Mouse (Mus musculus) gonadal fat pad, adult 2 months (tissue): ENCODE measurements around the gene Med4. TPM values are rescaled to one million over a fixed set of nuclear protein-coding genes. Genes with fewer than 3 reads are reported as not detected.

Source experiments
- DNase-seq: peaks from one replicate; pipeline ENCODE4 v3.0.0-alpha.2; 2012; ENCODE audit warnings: low read depth
- polyA plus RNA-seq: library from polyadenylated mRNA; depleted of rRNA; stranded (reverse); fragments of >200 nt; gene quantifications from 2 replicates; pipeline ENCODE4 v1.2.3, GENCODE M21; 2012; rRNA removed

Gene Med4
- 19.9 and 20.1 TPM in 2 replicates for polyA plus RNA-seq

GRCm38 (mm10) chr14:73509765-73510423 is at the start of gene Med4:
Gene Med4 (plus strand): TSS chr14:73510025.
- no peak for DNase-seq

GRCm38 (mm10) chr14:73460514-73461134 is 49.2 kb upstream of the Med4 start:
- no peak for DNase-seq

GRCm38 (mm10) chr14:73462211-73462610 is 47.6 kb upstream of the Med4 start:
- DNase-seq, result no peak

- no peak for DNase-seq
These were observed 42.1 kb upstream of the Med4 start for GRCm38 (mm10) chr14:73467697-73468096.

GRCm38 (mm10) chr14:73469506-73469905 is 40.3 kb upstream of the Med4 start:
- DNase-seq, result no peak

- no peak for DNase-seq
These were observed 39.2 kb upstream of the Med4 start for GRCm38 (mm10) chr14:73470593-73470992.

GRCm38 (mm10) chr14:73472205-73472604 is 37.6 kb upstream of the Med4 start:
- no peak for DNase-seq

GRCm38 (mm10) chr14:73473670-73474460 is 36.0 kb upstream of the Med4 start:
- peak; percentile 75 for DNase-seq

GRCm38 (mm10) chr14:73474636-73475093 is 35.2 kb upstream of the Med4 start:
- no peak for DNase-seq

GRCm38 (mm10) chr14:73475506-73475905 is 34.3 kb upstream of the Med4 start:
- no peak for DNase-seq

- DNase-seq, result no peak
These were observed 33.4 kb upstream of the Med4 start for GRCm38 (mm10) chr14:73476361-73476934.

GRCm38 (mm10) chr14:73477077-73477476 is 32.7 kb upstream of the Med4 start:
- no peak for DNase-seq

- no peak for DNase-seq
These were observed 31.5 kb upstream of the Med4 start for GRCm38 (mm10) chr14:73478321-73478720.

GRCm38 (mm10) chr14:73479771-73480170 is 30.1 kb upstream of the Med4 start:
- no peak for DNase-seq

- DNase-seq, result no peak
These were observed 26.2 kb upstream of the Med4 start for GRCm38 (mm10) chr14:73483516-73484229.

- DNase-seq, result no peak
These were observed 25.3 kb upstream of the Med4 start for GRCm38 (mm10) chr14:73484366-73485110.

GRCm38 (mm10) chr14:73486641-73487040 is 23.2 kb upstream of the Med4 start:
- no peak for DNase-seq

- no peak for DNase-seq
These were observed 16.5 kb upstream of the Med4 start for GRCm38 (mm10) chr14:73493356-73493755.

- DNase-seq, result no peak
These were observed 15.7 kb upstream of the Med4 start for GRCm38 (mm10) chr14:73494122-73494521.

- no peak for DNase-seq
These were observed 14.1 kb upstream of the Med4 start for GRCm38 (mm10) chr14:73495753-73496152.

GRCm38 (mm10) chr14:73501283-73501682 is 8.5 kb upstream of the Med4 start:
- no peak for DNase-seq
